Mouse (Mus musculus): ENCODE results near the gene Zfr. TPM values are rescaled to one million over a fixed set of nuclear protein-coding genes. Genes with fewer than 3 reads are reported as not detected.

Gene Zfr
- polyA plus RNA-seq, 1 experiment, result 124 TPM

DNA sequence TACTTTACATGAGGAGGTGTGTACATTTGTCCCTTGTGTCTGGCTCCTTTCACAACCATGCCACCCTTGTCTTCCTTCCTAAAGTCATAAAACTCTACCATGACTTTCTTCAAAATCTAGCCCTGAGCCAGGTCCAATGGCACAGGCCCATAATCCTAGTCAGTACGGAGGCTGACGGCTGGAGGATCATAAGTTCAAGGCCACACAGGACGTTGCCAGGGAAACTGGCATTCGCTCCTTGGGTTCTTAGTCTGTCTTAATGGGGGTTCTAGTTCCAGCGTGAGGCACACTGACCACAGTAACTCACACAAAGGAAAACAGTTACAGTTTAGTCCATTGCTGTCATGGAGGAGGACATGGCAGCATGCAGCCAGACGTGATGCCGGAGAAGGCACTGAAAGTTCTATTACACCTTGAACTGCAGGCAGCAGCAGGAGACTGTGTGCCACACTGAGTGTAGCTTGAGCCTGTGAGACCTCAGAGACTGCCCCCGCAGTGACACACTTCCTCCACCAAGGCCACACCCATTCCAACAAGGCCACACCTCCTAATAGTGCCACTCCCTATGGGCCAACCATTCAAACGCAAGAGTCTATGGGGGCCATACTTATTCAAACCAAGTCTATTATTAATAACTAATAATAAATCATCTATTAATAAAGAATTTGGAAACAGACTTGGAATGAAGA lies 26.5 kb upstream of the Zfr start:
- Histone ChIP-seq H3K9ac (ENCODE audit: low read depth, poor library complexity, severe bottlenecking) (no peak overlapping the region), H3K27ac (ENCODE audit: insufficient read depth, low read length) (no peak overlapping the region), H3K27me3 (ENCODE audit: control insufficient read depth, insufficient read depth, low read length, poor library complexity, severe bottlenecking) (no peaks in the 10 kb centered on the region), H3K4me1 (ENCODE audit: control insufficient read depth, insufficient read depth, low read length) (no peaks in the 10 kb centered on the region), H3K9me3 (replicated peaks; ENCODE audit: control insufficient read depth, insufficient read depth, low read length, poor library complexity, severe bottlenecking) (no peaks in the 10 kb centered on the region), H3K36me3 (ENCODE audit: control insufficient read depth, insufficient read depth, low read length, poor library complexity, severe bottlenecking) (no peaks in the 10 kb centered on the region), H3K4me3 (ENCODE audit: low read depth, low read length) (no peak overlapping the region)
- TF ChIP-seq CTCF (IDR thresholded peaks at IDR 0.05; ENCODE audit: low read depth, low read length), result no peak
- no peak for TF ChIP-seq EP300 (IDR thresholded peaks at IDR 0.05; ENCODE audit: insufficient read depth, low read depth, low read length)
- TF ChIP-seq POLR2A (IDR thresholded peaks at IDR 0.05; ENCODE audit: insufficient read depth, low read length), result no peak

- Histone ChIP-seq H3K4me3 (ENCODE audit: low read depth, low read length) (no peak overlapping the region), H3K4me1 (ENCODE audit: control insufficient read depth, insufficient read depth, low read length) (no peaks in the 10 kb centered on the region), H3K27me3 (ENCODE audit: control insufficient read depth, insufficient read depth, low read length, poor library complexity, severe bottlenecking) (no peaks in the 10 kb centered on the region), H3K9ac (ENCODE audit: low read depth, poor library complexity, severe bottlenecking) (no peak overlapping the region), H3K27ac (ENCODE audit: insufficient read depth, low read length) (no peak overlapping the region), H3K36me3 (ENCODE audit: control insufficient read depth, insufficient read depth, low read length, poor library complexity, severe bottlenecking) (no peaks in the 10 kb centered on the region), H3K9me3 (replicated peaks; ENCODE audit: control insufficient read depth, insufficient read depth, low read length, poor library complexity, severe bottlenecking) (no peaks in the 10 kb centered on the region)
- TF ChIP-seq EP300 (IDR thresholded peaks at IDR 0.05; ENCODE audit: insufficient read depth, low read depth, low read length) (no peak), CTCF (IDR thresholded peaks at IDR 0.05; ENCODE audit: low read depth, low read length) (peak; percentile 65), POLR2A (IDR thresholded peaks at IDR 0.05; ENCODE audit: insufficient read depth, low read length) (no peak)
Observed at GRCm38 (mm10) chr15:12091781-12092458, 25.7 kb upstream of the Zfr start.

DNA sequence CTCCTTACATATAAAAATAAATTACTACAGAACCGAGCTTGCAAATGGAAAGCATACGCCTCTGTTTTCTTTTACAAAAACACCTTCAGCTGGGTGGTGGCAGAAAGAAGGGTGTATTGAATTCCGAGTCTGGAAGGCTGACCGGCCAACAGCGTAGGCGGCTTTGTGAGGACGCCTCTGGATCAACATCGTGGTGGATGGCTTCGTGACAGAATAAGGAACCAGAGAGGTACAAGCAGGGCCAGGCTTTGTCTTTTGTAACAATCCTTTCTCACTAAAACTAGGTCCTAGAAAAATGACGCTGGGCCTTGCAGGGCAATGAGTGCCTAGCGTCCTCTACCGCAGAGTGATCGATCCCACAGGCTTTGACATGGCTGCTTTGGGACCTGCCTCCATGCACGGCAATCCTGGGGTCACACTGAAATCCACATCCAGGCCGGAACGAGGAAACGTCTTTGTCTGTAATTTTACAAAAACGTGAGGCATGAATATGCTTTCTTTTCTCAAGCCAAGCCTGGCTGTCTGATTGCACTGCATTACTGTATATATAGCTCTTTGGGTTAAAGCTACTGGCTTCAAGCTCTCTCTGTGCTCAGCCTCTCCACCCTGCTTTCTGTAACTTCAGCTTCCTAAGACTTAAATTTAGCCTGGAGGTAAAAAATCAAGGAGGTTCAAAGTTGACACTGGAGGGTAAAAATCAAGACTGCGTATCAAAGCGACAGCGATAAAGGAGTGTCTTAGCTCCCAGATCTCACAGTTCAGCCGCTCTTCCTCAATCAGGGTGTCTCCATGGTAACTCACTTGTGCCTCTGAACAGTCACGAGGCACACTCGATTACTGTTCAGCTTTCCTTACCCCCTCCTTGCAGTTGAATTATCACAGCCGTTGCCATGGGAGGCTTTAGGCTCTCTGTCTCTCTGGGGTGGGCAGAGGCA lies 24.3 kb upstream of the Zfr start:
- H3K4me3 ChIP-seq (ENCODE audit: low read depth, low read length), result no peak overlapping the region
- TF ChIP-seq POLR2A (IDR thresholded peaks at IDR 0.05; ENCODE audit: insufficient read depth, low read length) (no peak), EP300 (IDR thresholded peaks at IDR 0.05; ENCODE audit: insufficient read depth, low read depth, low read length) (no peak), CTCF (IDR thresholded peaks at IDR 0.05; ENCODE audit: low read depth, low read length) (no peak)
- H3K36me3 ChIP-seq (ENCODE audit: control insufficient read depth, insufficient read depth, low read length, poor library complexity, severe bottlenecking), result no peaks in the 10 kb centered on the region
- H3K27me3 ChIP-seq (ENCODE audit: control insufficient read depth, insufficient read depth, low read length, poor library complexity, severe bottlenecking), result no peaks in the 10 kb centered on the region
- H3K4me1 ChIP-seq (ENCODE audit: control insufficient read depth, insufficient read depth, low read length), result no peaks in the 10 kb centered on the region
- no peak overlapping the region for H3K27ac ChIP-seq (ENCODE audit: insufficient read depth, low read length)
- H3K9ac ChIP-seq (ENCODE audit: low read depth, poor library complexity, severe bottlenecking), result no peak overlapping the region
- H3K9me3 ChIP-seq (replicated peaks; ENCODE audit: control insufficient read depth, insufficient read depth, low read length, poor library complexity, severe bottlenecking), result no peaks in the 10 kb centered on the region

DNA sequence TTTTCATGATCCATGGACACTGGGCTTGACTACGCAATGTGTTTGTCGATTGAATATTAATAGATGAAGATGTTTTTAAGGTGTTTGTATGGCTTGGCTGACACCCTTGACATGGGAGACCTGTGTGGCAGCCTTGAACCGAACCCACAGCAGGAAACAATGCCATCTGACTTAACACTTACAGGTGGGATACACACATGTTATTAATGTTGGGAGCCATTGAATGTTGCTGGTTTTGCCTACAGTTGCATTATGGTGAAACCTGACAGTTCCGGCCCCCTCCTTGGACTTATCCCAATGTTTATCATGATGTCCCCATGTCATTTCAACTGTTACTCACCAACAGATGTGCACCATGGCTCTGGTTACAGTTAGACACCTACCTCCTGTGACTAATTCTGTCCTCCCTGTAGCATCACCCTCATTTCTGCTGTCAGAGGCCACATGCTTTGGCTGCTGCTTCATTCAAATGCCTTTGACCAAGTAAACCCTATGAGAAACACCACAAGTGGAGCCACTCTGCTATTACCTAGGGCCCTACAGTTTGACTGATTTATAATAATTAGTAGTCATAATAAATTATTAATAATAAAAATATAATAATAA lies 23.6 kb upstream of the Zfr start:
- no peaks in the 10 kb centered on the region for H3K27me3 ChIP-seq (ENCODE audit: control insufficient read depth, insufficient read depth, low read length, poor library complexity, severe bottlenecking)
- H3K36me3 ChIP-seq (ENCODE audit: control insufficient read depth, insufficient read depth, low read length, poor library complexity, severe bottlenecking), result no peaks in the 10 kb centered on the region
- H3K4me3 ChIP-seq (ENCODE audit: low read depth, low read length), result no peak overlapping the region
- H3K4me1 ChIP-seq (ENCODE audit: control insufficient read depth, insufficient read depth, low read length), result no peaks in the 10 kb centered on the region
- H3K27ac ChIP-seq (ENCODE audit: insufficient read depth, low read length), result no peak overlapping the region
- no peaks in the 10 kb centered on the region for H3K9me3 ChIP-seq (replicated peaks; ENCODE audit: control insufficient read depth, insufficient read depth, low read length, poor library complexity, severe bottlenecking)
- no peak overlapping the region for H3K9ac ChIP-seq (ENCODE audit: low read depth, poor library complexity, severe bottlenecking)
- no peak for TF ChIP-seq EP300 (IDR thresholded peaks at IDR 0.05; ENCODE audit: insufficient read depth, low read depth, low read length)
- no peak for TF ChIP-seq POLR2A (IDR thresholded peaks at IDR 0.05; ENCODE audit: insufficient read depth, low read length)

DNA sequence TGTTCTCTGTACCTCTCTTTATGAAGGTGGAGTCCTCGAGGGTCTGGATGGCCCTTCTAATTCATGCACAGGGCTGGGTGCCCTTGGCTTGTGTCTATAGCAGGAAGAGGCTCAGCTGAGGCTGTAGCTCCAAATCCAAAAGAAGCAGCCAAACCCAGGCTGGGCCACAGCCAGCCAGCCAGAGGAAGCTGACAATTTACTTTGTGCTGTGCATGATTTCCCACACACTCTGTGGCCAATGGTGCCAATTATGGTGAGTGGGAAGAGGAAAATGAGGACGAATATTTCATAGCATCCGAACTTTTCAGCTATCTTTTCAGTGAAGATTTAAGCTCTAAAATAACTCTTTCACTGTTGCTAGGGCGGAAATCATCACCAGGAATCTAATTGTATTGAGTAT lies 21.2 kb upstream of the Zfr start:
- Histone ChIP-seq H3K27me3 (ENCODE audit: control insufficient read depth, insufficient read depth, low read length, poor library complexity, severe bottlenecking) (no peaks in the 10 kb centered on the region), H3K9me3 (replicated peaks; ENCODE audit: control insufficient read depth, insufficient read depth, low read length, poor library complexity, severe bottlenecking) (no peaks in the 10 kb centered on the region), H3K9ac (ENCODE audit: low read depth, poor library complexity, severe bottlenecking) (no peak overlapping the region), H3K4me1 (ENCODE audit: control insufficient read depth, insufficient read depth, low read length) (no peaks in the 10 kb centered on the region), H3K36me3 (ENCODE audit: control insufficient read depth, insufficient read depth, low read length, poor library complexity, severe bottlenecking) (no peaks in the 10 kb centered on the region), H3K27ac (ENCODE audit: insufficient read depth, low read length) (no peak overlapping the region), H3K4me3 (ENCODE audit: low read depth, low read length) (no peak overlapping the region)
- TF ChIP-seq CTCF (IDR thresholded peaks at IDR 0.05; ENCODE audit: low read depth, low read length) (no peak), POLR2A (IDR thresholded peaks at IDR 0.05; ENCODE audit: insufficient read depth, low read length) (no peak), EP300 (IDR thresholded peaks at IDR 0.05; ENCODE audit: insufficient read depth, low read depth, low read length) (no peak)
